Mouse (Mus musculus): ENCODE measurements around the gene 2410002F23Rik. TPM values are rescaled to one million over a fixed set of nuclear protein-coding genes. Genes with fewer than 3 reads are reported as not detected.

2410002F23Rik gene
- polyA plus RNA-seq, 1 experiment from 2014 or later: 178 TPM

Other genes starting within 250 kb of the 2410002F23Rik start
- not detected in 2 replicates for gene Klk1b26, start 234.6 kb upstream of the 2410002F23Rik start, polyA plus RNA-seq (2015; fragmentation: Nextera tagmentation; extraction: Ambion mirVana)
- gene Klk1b27, start 194.4 kb upstream of the 2410002F23Rik start, polyA plus RNA-seq (2015; fragmentation: Nextera tagmentation; extraction: Ambion mirVana): not detected in 2 replicates
- gene Klk1b21, start 144.4 kb upstream of the 2410002F23Rik start, polyA plus RNA-seq (2015; fragmentation: Nextera tagmentation; extraction: Ambion mirVana): not detected in 2 replicates
- not detected in 2 replicates for gene Klk1b22, start 134.0 kb upstream of the 2410002F23Rik start, polyA plus RNA-seq (2015; fragmentation: Nextera tagmentation; extraction: Ambion mirVana)
- gene Klk1b16, start 110.0 kb upstream of the 2410002F23Rik start, polyA plus RNA-seq (2015; fragmentation: Nextera tagmentation; extraction: Ambion mirVana): not detected in 2 replicates
- not detected in 2 replicates for gene Klk1b24, start 58.5 kb upstream of the 2410002F23Rik start, polyA plus RNA-seq (2015; fragmentation: Nextera tagmentation; extraction: Ambion mirVana)
- gene Klk1b3, start 48.5 kb upstream of the 2410002F23Rik start, polyA plus RNA-seq (2015; fragmentation: Nextera tagmentation; extraction: Ambion mirVana): 0.19 TPM in 1 of 2 replicates, not detected in the other
- gene Klk1b4, start 39.3 kb upstream of the 2410002F23Rik start, polyA plus RNA-seq (2015; fragmentation: Nextera tagmentation; extraction: Ambion mirVana): not detected in 2 replicates
- gene Klk1b5, start 30.8 kb upstream of the 2410002F23Rik start, polyA plus RNA-seq (2015; fragmentation: Nextera tagmentation; extraction: Ambion mirVana): 0.15 TPM in 1 of 2 replicates, not detected in the other
- gene Klk1, start 21.4 kb upstream of the 2410002F23Rik start, polyA plus RNA-seq (2015; fragmentation: Nextera tagmentation; extraction: Ambion mirVana): 7.2 and 10.9 TPM in 2 replicates
- gene Gm36864, start 10.5 kb upstream of the 2410002F23Rik start, polyA plus RNA-seq (2015; fragmentation: Nextera tagmentation; extraction: Ambion mirVana): 0.26 TPM in 1 of 2 replicates, not detected in the other
- 1.9 and 2.0 TPM in 2 replicates for gene 1700028J19Rik, start within 50 bp of the 2410002F23Rik start, polyA plus RNA-seq (2015; fragmentation: Nextera tagmentation; extraction: Ambion mirVana)
- gene Acp4, start 10.7 kb downstream of the 2410002F23Rik start, polyA plus RNA-seq (2015; fragmentation: Nextera tagmentation; extraction: Ambion mirVana): not detected in 2 replicates
- gene Gm15517, start 14.7 kb downstream of the 2410002F23Rik start, polyA plus RNA-seq (2015; fragmentation: Nextera tagmentation; extraction: Ambion mirVana): not detected in 2 replicates
- 3.6 and 5.8 TPM in 2 replicates for gene Clec11a, start 60.2 kb downstream of the 2410002F23Rik start, polyA plus RNA-seq (2015; fragmentation: Nextera tagmentation; extraction: Ambion mirVana)
- 1.5 and 1.7 TPM in 2 replicates for gene Shank1, start 63.5 kb downstream of the 2410002F23Rik start, polyA plus RNA-seq (2015; fragmentation: Nextera tagmentation; extraction: Ambion mirVana)
- gene Syt3, start 137.4 kb downstream of the 2410002F23Rik start, polyA plus RNA-seq (2015; fragmentation: Nextera tagmentation; extraction: Ambion mirVana): 2.7 and 3.4 TPM in 2 replicates
- gene 1700008O03Rik, start 139.1 kb downstream of the 2410002F23Rik start, polyA plus RNA-seq (2015; fragmentation: Nextera tagmentation; extraction: Ambion mirVana): 0.64 and 1.1 TPM in 2 replicates
- gene Lrrc4b, start 182.3 kb downstream of the 2410002F23Rik start, polyA plus RNA-seq (2015; fragmentation: Nextera tagmentation; extraction: Ambion mirVana): 0.25 and 0.32 TPM in 2 replicates
- 6.9 and 7.7 TPM in 2 replicates for gene Aspdh, start 218.7 kb downstream of the 2410002F23Rik start, polyA plus RNA-seq (2015; fragmentation: Nextera tagmentation; extraction: Ambion mirVana)
- gene Josd2, start 221.3 kb downstream of the 2410002F23Rik start, polyA plus RNA-seq (2015; fragmentation: Nextera tagmentation; extraction: Ambion mirVana): 88.1 and 89.5 TPM in 2 replicates
- 117 and 127 TPM in 2 replicates for gene Emc10, start 249.8 kb downstream of the 2410002F23Rik start, polyA plus RNA-seq (2015; fragmentation: Nextera tagmentation; extraction: Ambion mirVana)
- 15.4 and 17.8 TPM in 2 replicates for gene Fam71e1, start 249.9 kb downstream of the 2410002F23Rik start, polyA plus RNA-seq (2015; fragmentation: Nextera tagmentation; extraction: Ambion mirVana)

All from kidney, embryonic 16.5 days (tissue).